Mouse (Mus musculus) ES-Bruce4 (cell line): ENCODE results near the gene Atad2b. TPM values are rescaled to one million over a fixed set of nuclear protein-coding genes. Genes with fewer than 3 reads are reported as not detected.
"Not testable (repeated sequence)": the region's sequence is repeated elsewhere in the genome, so short reads cannot be mapped to it uniquely, and the experiment has no call there.

Experiments
- H3K27ac ChIP-seq: 2 replicates; pipeline ENCODE4 v1.5.1; 2012; ENCODE audit warnings: low read length, inconsistent platforms; ENCODE audit not compliant: insufficient read depth
- H3K27me3 ChIP-seq: 2 replicates; pipeline ENCODE4 v1.6.1; 2012; ENCODE audit warnings: mild to moderate bottlenecking, low read length, inconsistent platforms; ENCODE audit not compliant: control insufficient read depth, poor library complexity, insufficient read depth, severe bottlenecking
- H3K36me3 ChIP-seq: 2 replicates; pipeline ENCODE4 v1.6.1; 2012; ENCODE audit warnings: inconsistent platforms, mild to moderate bottlenecking, low read length, moderate library complexity; ENCODE audit not compliant: control insufficient read depth, poor library complexity, insufficient read depth, severe bottlenecking
- H3K4me1 ChIP-seq: one replicate; pipeline ENCODE4 v1.8.1; 2011; ENCODE audit warnings: low read length; ENCODE audit not compliant: control insufficient read depth, insufficient read depth
- H3K4me3 ChIP-seq: 2 replicates; pipeline ENCODE4 v1.5.1; 2011; ENCODE audit warnings: low read depth, mild to moderate bottlenecking, low read length
- H3K9ac ChIP-seq: 2 replicates; pipeline ENCODE4 v1.6.1; 2012; ENCODE audit warnings: low read depth, mild to moderate bottlenecking, inconsistent platforms; ENCODE audit not compliant: poor library complexity, severe bottlenecking
- H3K9me3 ChIP-seq: replicated peaks from 2 replicates; pipeline ENCODE4 v1.6.1; 2012; ENCODE audit warnings: mild to moderate bottlenecking, low read length, inconsistent platforms; ENCODE audit not compliant: control insufficient read depth, poor library complexity, insufficient read depth, severe bottlenecking
- CTCF ChIP-seq: IDR thresholded peaks from one replicate; pipeline ENCODE4 v1.8.1; 2011; ENCODE audit warnings: low read depth, low read length
- EP300 ChIP-seq: IDR thresholded peaks from 2 replicates; pipeline ENCODE4 v1.6.1; 2011; ENCODE audit warnings: low read depth, low read length; ENCODE audit not compliant: insufficient read depth
- POLR2A ChIP-seq: IDR thresholded peaks from one replicate; pipeline ENCODE4 v1.8.1; 2011; ENCODE audit warnings: low read length; ENCODE audit not compliant: insufficient read depth
- polyA plus RNA-seq: library from polyadenylated mRNA; stranded (reverse); fragments of >200 nt; gene quantifications from 2 replicates; pipeline ENCODE4 v1.2.4, GENCODE M21; 2011; ENCODE audit warnings: low read depth; ENCODE audit not compliant: missing spikeins, insufficient read depth, insufficient read length

Atad2b gene
- polyA plus RNA-seq, 1 experiment = 34.1 TPM

DNA sequence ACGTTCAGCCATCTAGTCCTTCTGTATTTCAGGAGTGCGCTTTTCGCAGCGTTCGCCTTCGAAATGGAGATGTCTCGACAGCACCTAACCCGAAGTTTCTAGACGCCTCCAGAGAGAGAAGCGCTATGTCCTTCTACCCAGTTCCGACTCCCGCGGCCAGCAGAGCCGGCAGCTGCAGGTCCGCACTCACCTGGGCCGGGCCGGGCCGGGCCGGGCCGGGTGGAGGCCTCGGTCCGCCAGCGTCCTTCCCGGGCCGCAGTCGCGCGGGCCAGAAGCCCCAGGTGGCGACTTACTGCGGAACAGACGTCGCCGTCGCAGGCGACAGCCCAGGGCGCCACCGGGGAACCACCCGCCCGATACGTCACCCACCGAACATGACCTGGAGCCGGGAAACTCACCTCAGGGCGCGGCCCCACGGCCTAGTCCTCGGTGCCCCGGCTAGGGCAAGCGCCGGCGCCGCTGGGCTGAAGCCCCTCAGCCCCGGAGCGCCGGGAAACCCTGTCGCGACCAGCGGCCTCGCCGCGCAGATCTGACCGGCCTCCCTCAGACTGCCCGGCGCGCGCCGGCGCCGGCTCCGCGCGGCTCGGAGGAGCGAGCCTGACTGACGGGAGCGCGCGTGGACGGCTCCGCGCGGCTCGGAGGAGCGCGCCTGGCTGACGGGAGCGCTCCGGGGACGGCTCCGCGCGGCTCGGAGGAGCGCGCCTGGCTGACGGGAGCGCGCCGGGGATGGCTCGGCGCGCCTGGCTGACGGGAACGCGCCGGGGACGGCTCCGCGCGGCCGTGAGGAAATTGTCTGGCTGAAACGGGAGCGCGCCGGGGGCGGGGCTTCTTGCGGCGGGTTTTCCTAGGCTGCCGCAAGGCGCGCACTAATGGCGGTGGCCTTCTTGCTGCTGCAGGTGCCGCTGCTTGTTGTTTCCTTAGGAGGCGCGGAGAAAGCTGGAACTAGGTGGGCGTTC is 9.9 kb upstream of the Atad2b start, which contains the start of gene Ubxn2a:
TSS of gene Ubxn2a (minus strand) at position 755 of the 956 bp plus-strand sequence.
- H3K9ac ChIP-seq = peak within 1 kb of the TSS; percentile 93
- TF ChIP-seq EP300 = no peak
- TF ChIP-seq CTCF = no peak
- peak; percentile 87 for TF ChIP-seq POLR2A
- H3K9me3 ChIP-seq = no peaks in the 10 kb centered on the region
- H3K4me1 ChIP-seq = peaks cover 1% of the 10 kb centered on the region
- no peaks in the 10 kb centered on the region for H3K27me3 ChIP-seq
- H3K4me3 ChIP-seq = peak within 1 kb of the TSS; percentile 88
- peaks cover 8% of the 10 kb centered on the region for H3K36me3 ChIP-seq
- H3K27ac ChIP-seq = peak within 1 kb of the TSS; percentile 98

DNA sequence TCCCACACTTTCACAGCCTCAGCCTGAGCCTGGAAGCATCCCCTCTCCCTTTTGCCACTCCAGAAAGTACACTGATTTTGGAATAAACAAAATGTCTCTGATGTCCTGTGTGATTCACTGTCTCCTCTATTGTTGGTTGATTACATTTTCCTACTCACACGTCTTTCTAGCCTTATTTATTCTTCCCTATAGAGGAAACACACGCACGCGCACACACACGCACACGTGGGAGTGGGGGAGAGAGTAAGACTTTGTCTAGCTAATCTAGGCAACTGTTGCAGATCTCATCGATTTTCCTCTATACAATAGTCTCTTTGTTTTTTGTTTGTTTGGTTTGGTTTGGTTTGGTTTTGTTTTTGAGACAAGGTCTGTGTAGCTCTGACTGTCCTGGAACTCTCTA is 8.8 kb upstream of the Atad2b start:
- H3K4me3 ChIP-seq = peak overlapping the region; percentile 88
- no peaks in the 10 kb centered on the region for H3K9me3 ChIP-seq
- H3K27ac ChIP-seq = peak overlapping the region; percentile 98
- TF ChIP-seq POLR2A (no peak), EP300 (no peak), CTCF (no peak)
- no peaks in the 10 kb centered on the region for H3K27me3 ChIP-seq
- no peaks in the 10 kb centered on the region for H3K4me1 ChIP-seq
- peaks cover 4% of the 10 kb centered on the region for H3K36me3 ChIP-seq
- peak overlapping the region; percentile 93 for H3K9ac ChIP-seq

DNA sequence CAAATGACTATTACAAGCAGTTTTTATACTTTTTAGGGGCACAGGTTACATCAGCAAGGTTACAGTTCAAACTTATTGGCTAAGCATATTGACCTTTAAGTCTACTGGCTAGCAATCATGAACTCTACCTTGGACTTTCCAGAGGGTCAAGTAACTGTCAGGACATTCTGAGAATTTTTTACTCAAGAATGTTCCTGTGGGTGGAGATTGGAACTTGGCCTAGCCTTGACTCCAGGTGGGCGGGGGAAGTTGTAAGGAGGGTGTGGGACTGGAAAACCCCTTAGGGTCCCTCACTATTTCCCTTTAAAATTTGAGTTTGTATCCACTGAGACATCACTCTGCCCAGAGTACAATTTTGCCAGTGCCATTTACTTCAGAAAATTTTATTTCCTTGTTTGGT is 6.7 kb upstream of the Atad2b start:
- not testable (repeated sequence) for H3K27me3 ChIP-seq
- peak overlapping the region; percentile 91 for H3K27ac ChIP-seq

DNA sequence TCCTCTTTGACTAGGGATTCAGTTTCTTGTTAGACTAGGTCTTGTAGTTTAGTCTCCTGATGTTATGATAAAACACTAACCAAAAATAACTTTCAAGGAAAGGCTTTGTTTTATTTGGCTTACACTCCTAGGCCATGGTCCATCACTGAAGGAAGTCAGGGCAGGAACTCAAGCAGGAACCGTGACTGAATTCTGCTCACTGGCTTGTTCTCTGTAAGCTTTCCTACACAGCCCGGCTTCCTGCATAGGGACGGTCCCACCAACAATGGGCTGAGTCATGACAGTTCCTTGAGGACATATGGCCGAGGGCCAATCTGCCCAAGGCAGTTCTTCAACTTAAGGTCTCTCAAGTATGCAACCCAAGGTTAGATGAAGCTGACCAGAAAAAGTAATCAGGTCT is 5.4 kb upstream of the Atad2b start:
- H3K27me3 ChIP-seq = no peaks in the 10 kb centered on the region
- H3K9me3 ChIP-seq = no peaks in the 10 kb centered on the region
- H3K36me3 ChIP-seq = no peaks in the 10 kb centered on the region
- peak overlapping the region; percentile 56 for H3K27ac ChIP-seq
- no peaks in the 10 kb centered on the region for H3K4me1 ChIP-seq
- no peak overlapping the region for H3K4me3 ChIP-seq
- TF ChIP-seq POLR2A = no peak
- TF ChIP-seq EP300 = 0 out of 2 replicates have a peak, but pooled peaks have one; percentile 27
- no peak for TF ChIP-seq CTCF
- H3K9ac ChIP-seq = no peak overlapping the region

More for the DNA sequence above, 6.7 kb upstream of the Atad2b start:
- 0 out of 2 replicates have a peak, but pooled peaks have one; percentile 47 for TF ChIP-seq EP300
- H3K9ac ChIP-seq, H3K4me3 ChIP-seq, H3K36me3 ChIP-seq, H3K9me3 ChIP-seq, H3K4me1 ChIP-seq: not testable (repeated sequence)

DNA sequence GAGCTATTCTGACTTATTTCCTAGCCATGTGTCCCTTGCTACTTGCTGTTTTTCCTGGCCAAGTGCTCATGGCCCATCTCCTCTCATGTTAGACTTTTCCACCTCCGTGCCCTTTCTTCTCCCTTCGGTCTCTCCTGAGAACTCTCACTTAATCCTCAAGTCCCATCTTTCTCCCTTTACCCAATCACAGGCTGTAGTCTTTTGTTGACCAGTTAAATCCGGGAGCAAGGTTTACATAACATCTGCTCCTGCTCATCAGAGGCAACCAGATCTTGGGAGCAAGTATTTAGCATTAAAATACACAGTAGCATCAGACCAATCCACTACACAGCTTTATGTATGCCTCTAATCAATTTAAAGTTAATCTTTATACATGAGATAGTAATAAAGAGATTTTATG is 2.7 kb upstream of the Atad2b start:
- Histone ChIP-seq H3K27ac (peak overlapping the region; percentile 69), H3K4me3 (no peak overlapping the region), H3K9ac (no peak overlapping the region), H3K36me3 (no peaks in the 10 kb centered on the region), H3K9me3 (no peaks in the 10 kb centered on the region), H3K4me1 (no peaks in the 10 kb centered on the region), H3K27me3 (no peaks in the 10 kb centered on the region)
- TF ChIP-seq EP300 (no peak), POLR2A (no peak), CTCF (no peak)

DNA sequence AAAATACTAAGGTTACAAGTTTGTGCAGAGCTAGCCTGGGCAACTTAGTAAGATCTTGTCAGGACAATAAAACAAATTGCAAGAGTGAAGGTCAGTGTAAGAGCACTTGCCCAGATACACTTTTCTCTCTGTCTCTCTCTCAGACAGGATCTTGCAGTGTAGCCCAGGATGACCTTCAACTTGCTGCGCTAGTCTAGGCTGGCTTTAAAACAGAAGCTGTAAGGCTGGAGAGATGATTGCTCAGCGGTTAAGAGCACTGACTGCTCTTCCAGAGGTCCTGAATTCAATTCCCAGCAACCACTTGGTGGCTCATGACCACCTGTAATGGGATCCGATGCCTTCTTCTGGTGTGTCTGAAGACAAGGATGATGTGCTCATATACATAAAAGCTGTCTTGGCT is 2.2 kb upstream of the Atad2b start:
- no peak overlapping the region for H3K9ac ChIP-seq
- no peak for TF ChIP-seq POLR2A
- TF ChIP-seq EP300 = no peak
- no peak for TF ChIP-seq CTCF
- H3K27ac ChIP-seq = peak overlapping the region; percentile 89
- H3K9me3 ChIP-seq = no peaks in the 10 kb centered on the region
- no peaks in the 10 kb centered on the region for H3K36me3 ChIP-seq
- no peaks in the 10 kb centered on the region for H3K27me3 ChIP-seq
- no peak overlapping the region for H3K4me3 ChIP-seq
- no peaks in the 10 kb centered on the region for H3K4me1 ChIP-seq
